Mouse (Mus musculus) layer of hippocampus, postnatal 36 days (tissue): ENCODE measurements around the gene Meis1. TPM values are rescaled to one million over a fixed set of nuclear protein-coding genes. Genes with fewer than 3 reads are reported as not detected.

Experiments used
- DNase-seq, 2 experiments: peaks; one replicate each; pipeline ENCODE4 v3.0.0; 2022
- total RNA-seq, 2 experiments: library from RNA; stranded (reverse); gene quantifications; 2 replicates each; pipeline ENCODE4 v1.2.3; 2021

The Meis1 gene
- total RNA-seq, 2 experiments from 2014 or later, result 1.8 to 2.3 TPM

GRCm38 (mm10) chr11:19014441-19015161 is 4.2 kb downstream of the Meis1 start:
- DNase-seq, result no peak

GRCm38 (mm10) chr11:19014113-19014440 is 4.7 kb downstream of the Meis1 start:
- no peak for DNase-seq

GRCm38 (mm10) chr11:19013141-19014112 is 5.4 kb downstream of the Meis1 start:
- no peak for DNase-seq

- DNase-seq, result no peak
Observed at GRCm38 (mm10) chr11:19012463-19013115, 6.2 kb downstream of the Meis1 start.

GRCm38 (mm10) chr11:19012001-19012400 is 6.8 kb downstream of the Meis1 start:
- no peak for DNase-seq

GRCm38 (mm10) chr11:19011108-19011805 is 7.5 kb downstream of the Meis1 start:
- no peak for DNase-seq

- DNase-seq, result no peak
Observed at GRCm38 (mm10) chr11:19010396-19010811, 8.4 kb downstream of the Meis1 start.

- DNase-seq, result no peak
Observed at GRCm38 (mm10) chr11:19009536-19010395, 9.0 kb downstream of the Meis1 start.

- no peak for DNase-seq
Observed at GRCm38 (mm10) chr11:19008610-19009384, 10.0 kb downstream of the Meis1 start.

- DNase-seq, result no peak
Observed at GRCm38 (mm10) chr11:19007541-19008424, 11.0 kb downstream of the Meis1 start.

- no peak for DNase-seq
Observed at GRCm38 (mm10) chr11:19007068-19007467, 11.7 kb downstream of the Meis1 start.

- no peak for DNase-seq
Observed at GRCm38 (mm10) chr11:19005913-19006693, 12.7 kb downstream of the Meis1 start.

GRCm38 (mm10) chr11:19005007-19005912 is 13.5 kb downstream of the Meis1 start:
- no peak for DNase-seq

GRCm38 (mm10) chr11:19003066-19003465 is 15.7 kb downstream of the Meis1 start:
- DNase-seq, result no peak

GRCm38 (mm10) chr11:18996767-18997166 is 22.0 kb downstream of the Meis1 start:
- DNase-seq, result no peak

- no peak for DNase-seq
Observed at GRCm38 (mm10) chr11:18996289-18996688, 22.5 kb downstream of the Meis1 start.

GRCm38 (mm10) chr11:18992796-18993195 is 26.0 kb downstream of the Meis1 start:
- DNase-seq, result no peak
